Mouse (Mus musculus): ENCODE results near the gene Ccdc33. TPM values are rescaled to one million over a fixed set of nuclear protein-coding genes. Genes with fewer than 3 reads are reported as not detected.
A peak's percentile ranks its signal among the peaks of the same experiment; 100 is the strongest.

The Ccdc33 gene
- polyA plus RNA-seq, 1 experiment from 2014 or later: 0.81 TPM

GRCm38 (mm10) chr9:57998032-57998659 is 120.5 kb downstream of the Ccdc33 start:
- Histone ChIP-seq H3K4me2 (peak overlapping the region; percentile 70), H3K4me1 (replicated peaks) (peaks cover 14% of the 10 kb centered on the region), H3K9ac (peak overlapping the region; percentile 65), H3K27me3 (peaks cover 39% of the 10 kb centered on the region), H3K27ac (no peak overlapping the region), H3K9me3 (no peaks in the 10 kb centered on the region), H3K36me3 (no peaks in the 10 kb centered on the region), H3K4me3 (peak overlapping the region; percentile 38)
- ATAC-seq (ENCODE audit: low FRiP score): peak; percentile 71
- WGBS: under 1% methylated on average over 20 of the region's 20 CpGs

- Histone ChIP-seq H3K9me3 (no peaks in the 10 kb centered on the region), H3K27ac (no peak overlapping the region), H3K9ac (peak overlapping the region; percentile 65), H3K36me3 (no peaks in the 10 kb centered on the region), H3K4me1 (replicated peaks) (peaks cover 18% of the 10 kb centered on the region), H3K27me3 (peaks cover 39% of the 10 kb centered on the region), H3K4me3 (peak overlapping the region; percentile 38), H3K4me2 (peak overlapping the region; percentile 70)
- ATAC-seq (ENCODE audit: low FRiP score): peak; percentile 95; the same call in 1 of the 2 replicates
- WGBS: 21% methylated on average over 13 of the region's 13 CpGs
Measured at GRCm38 (mm10) chr9:57997511-57998031, 121.1 kb downstream of the Ccdc33 start.

GRCm38 (mm10) chr9:57995282-57995681 is 123.3 kb downstream of the Ccdc33 start:
- peaks cover 26% of the 10 kb centered on the region for H3K27me3 ChIP-seq
- no peak overlapping the region for H3K4me3 ChIP-seq
- H3K4me1 ChIP-seq (replicated peaks): peaks cover 18% of the 10 kb centered on the region
- no peak for ATAC-seq (ENCODE audit: low FRiP score)
- no peak overlapping the region for H3K9ac ChIP-seq
- 25% methylated on average over 4 of the region's 4 CpGs for WGBS
- H3K4me2 ChIP-seq: no peak overlapping the region
- no peak overlapping the region for H3K27ac ChIP-seq
- no peaks in the 10 kb centered on the region for H3K9me3 ChIP-seq
- no peaks in the 10 kb centered on the region for H3K36me3 ChIP-seq

GRCm38 (mm10) chr9:57992781-57993591 is 125.6 kb downstream of the Ccdc33 start:
- no peaks in the 10 kb centered on the region for H3K9me3 ChIP-seq
- peaks cover 17% of the 10 kb centered on the region for H3K4me1 ChIP-seq (replicated peaks)
- no peak overlapping the region for H3K27ac ChIP-seq
- H3K4me3 ChIP-seq: no peak overlapping the region
- H3K27me3 ChIP-seq: peaks cover 16% of the 10 kb centered on the region
- WGBS: 51% methylated on average over 8 of the region's 8 CpGs
- no peak overlapping the region for H3K9ac ChIP-seq
- no peak for ATAC-seq (ENCODE audit: low FRiP score)
- no peak overlapping the region for H3K4me2 ChIP-seq
- no peaks in the 10 kb centered on the region for H3K36me3 ChIP-seq

DNA sequence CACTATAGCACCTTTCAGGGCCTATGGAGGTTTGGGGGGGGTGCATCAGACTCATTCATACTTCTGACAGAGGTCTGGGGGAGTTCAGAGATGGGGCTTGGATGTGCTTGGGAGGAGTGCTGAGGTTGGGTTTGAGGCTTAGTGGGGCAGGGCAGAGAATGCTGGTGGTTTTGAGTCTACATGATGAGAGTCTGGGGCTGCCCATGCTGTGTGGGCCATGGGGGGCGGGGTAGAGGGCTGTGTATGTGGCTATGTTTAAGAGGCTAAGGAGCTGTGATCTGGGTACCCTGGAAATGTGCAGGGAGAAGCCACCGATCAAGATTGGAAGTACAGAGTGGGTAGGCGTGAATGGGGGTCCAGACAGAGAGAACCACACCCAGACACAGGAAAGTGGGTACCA is 126.6 kb downstream of the Ccdc33 start:
- Histone ChIP-seq H3K36me3 (no peaks in the 10 kb centered on the region), H3K4me2 (no peak overlapping the region), H3K27ac (no peak overlapping the region), H3K9me3 (no peaks in the 10 kb centered on the region), H3K27me3 (peaks cover 12% of the 10 kb centered on the region), H3K9ac (no peak overlapping the region), H3K4me3 (no peak overlapping the region), H3K4me1 (replicated peaks) (peaks cover 15% of the 10 kb centered on the region)
- 81% methylated on average over 3 of the region's 3 CpGs for WGBS
- no peak for ATAC-seq (ENCODE audit: low FRiP score)

DNA sequence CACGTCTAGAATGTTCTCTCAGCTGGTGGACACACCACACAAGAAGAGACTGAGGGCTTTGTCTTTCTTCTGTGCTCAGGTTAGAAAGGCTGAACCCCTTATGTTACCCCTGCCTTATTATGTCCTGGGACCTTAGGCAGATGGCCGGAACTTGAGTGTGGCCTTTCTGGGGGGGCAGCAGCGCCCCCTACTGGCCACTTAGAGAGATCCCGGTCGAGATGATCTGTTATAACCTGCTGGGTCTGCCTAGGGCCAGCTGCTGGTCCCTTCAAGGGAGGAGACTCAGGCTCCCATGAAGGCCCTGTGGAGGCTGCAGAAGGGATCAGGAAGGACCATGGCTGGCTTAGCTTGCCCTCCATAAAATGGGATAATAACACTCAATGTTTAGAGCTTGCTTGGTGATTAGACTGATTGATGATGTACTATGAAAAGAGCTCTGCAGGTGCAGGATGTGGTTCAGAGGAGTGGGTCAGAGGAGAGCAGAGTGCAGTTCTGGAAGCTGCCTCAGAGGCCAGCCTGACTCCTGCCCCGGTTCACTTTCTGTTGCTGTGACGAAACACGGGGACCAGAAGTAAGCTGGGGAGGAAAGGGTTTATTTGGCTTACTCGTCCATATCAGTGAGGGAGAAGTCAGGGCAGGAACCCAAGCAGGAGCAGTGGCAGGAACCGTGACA is 128.0 kb downstream of the Ccdc33 start:
- Histone ChIP-seq H3K27me3 (0 out of 2 replicates have a peak, but pooled peaks cover 2% of the 10 kb centered on the region), H3K9ac (no peak overlapping the region), H3K9me3 (no peaks in the 10 kb centered on the region), H3K4me1 (replicated peaks) (peaks cover 15% of the 10 kb centered on the region), H3K27ac (no peak overlapping the region), H3K4me2 (no peak overlapping the region), H3K4me3 (no peak overlapping the region), H3K36me3 (no peaks in the 10 kb centered on the region)
- 41% methylated on average over 10 of the region's 10 CpGs for WGBS
- no peak for ATAC-seq (ENCODE audit: low FRiP score)

GRCm38 (mm10) chr9:57989309-57989708 is 129.3 kb downstream of the Ccdc33 start:
- no peak overlapping the region for H3K9ac ChIP-seq
- H3K4me2 ChIP-seq: no peak overlapping the region
- no peak for ATAC-seq (ENCODE audit: low FRiP score)
- 91% methylated on average over 6 of the region's 6 CpGs for WGBS
- no peaks in the 10 kb centered on the region for H3K9me3 ChIP-seq
- no peak overlapping the region for H3K27ac ChIP-seq
- H3K4me1 ChIP-seq (replicated peaks): peaks cover 15% of the 10 kb centered on the region
- H3K36me3 ChIP-seq: no peaks in the 10 kb centered on the region
- no peak overlapping the region for H3K4me3 ChIP-seq
- 0 out of 2 replicates have a peak, but pooled peaks cover 2% of the 10 kb centered on the region for H3K27me3 ChIP-seq

DNA sequence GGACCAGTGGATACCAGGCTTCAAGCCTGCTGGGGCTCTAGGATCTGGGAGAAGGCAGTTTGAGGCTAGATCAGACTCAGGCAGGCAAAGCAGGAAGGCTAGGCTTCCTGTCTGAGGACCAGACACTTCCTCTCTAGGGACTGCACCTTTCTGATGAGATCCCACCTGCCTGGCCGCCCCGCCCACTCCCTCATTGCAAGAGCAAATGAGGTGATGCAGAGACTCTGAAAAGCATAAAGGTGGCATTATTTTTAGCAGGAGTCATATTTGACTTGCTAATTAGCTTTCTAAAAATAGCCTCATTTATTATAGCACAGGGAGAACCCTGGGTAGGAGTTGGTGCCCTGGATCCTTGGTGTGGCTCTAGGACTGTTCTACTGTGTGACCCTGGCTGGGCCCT is 130.5 kb downstream of the Ccdc33 start:
- H3K27ac ChIP-seq: no peak overlapping the region
- WGBS: 91% methylated on average over 2 of the region's 2 CpGs
- no peaks in the 10 kb centered on the region for H3K36me3 ChIP-seq
- H3K9ac ChIP-seq: no peak overlapping the region
- H3K4me1 ChIP-seq (replicated peaks): peaks cover 8% of the 10 kb centered on the region
- no peaks in the 10 kb centered on the region for H3K9me3 ChIP-seq
- H3K4me3 ChIP-seq: no peak overlapping the region
- 0 out of 2 replicates have a peak, but pooled peaks cover 2% of the 10 kb centered on the region for H3K27me3 ChIP-seq
- no peak for ATAC-seq (ENCODE audit: low FRiP score)
- H3K4me2 ChIP-seq: no peak overlapping the region

DNA sequence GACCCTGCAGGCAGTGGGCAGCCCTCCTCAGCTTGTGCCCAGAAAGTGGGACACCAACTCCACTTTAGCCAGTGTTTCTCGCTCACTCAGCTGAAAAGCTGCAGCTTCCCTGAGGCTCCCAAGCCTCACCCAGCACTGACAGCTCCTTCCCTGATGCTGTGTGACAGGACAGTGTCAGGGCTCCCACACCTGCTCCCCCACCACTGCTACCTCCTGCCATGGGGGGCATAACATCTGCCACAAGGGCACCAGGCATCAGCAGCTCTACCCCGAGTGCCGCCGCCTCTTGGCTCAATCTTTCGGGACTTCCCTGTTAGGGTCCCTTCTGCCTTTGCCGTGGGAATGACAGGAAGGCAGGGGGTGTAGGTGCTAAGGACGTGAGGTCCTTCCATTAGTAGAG is 132.3 kb downstream of the Ccdc33 start:
- 87% methylated on average over 7 of the region's 7 CpGs for WGBS
- ATAC-seq (ENCODE audit: low FRiP score): no peak
- H3K4me2 ChIP-seq: no peak overlapping the region
- 0 out of 2 replicates have a peak, but pooled peaks cover 2% of the 10 kb centered on the region for H3K27me3 ChIP-seq
- no peaks in the 10 kb centered on the region for H3K36me3 ChIP-seq
- H3K27ac ChIP-seq: no peak overlapping the region
- no peaks in the 10 kb centered on the region for H3K9me3 ChIP-seq
- H3K9ac ChIP-seq: no peak overlapping the region
- H3K4me1 ChIP-seq (replicated peaks): peaks cover 5% of the 10 kb centered on the region; the same call in 1 of the 2 replicates
- no peak overlapping the region for H3K4me3 ChIP-seq

- Histone ChIP-seq H3K4me3 (no peak overlapping the region), H3K4me1 (replicated peaks) (peaks cover 5% of the 10 kb centered on the region; the same call in 1 of the 2 replicates), H3K27ac (no peak overlapping the region), H3K9me3 (no peaks in the 10 kb centered on the region), H3K4me2 (no peak overlapping the region), H3K36me3 (no peaks in the 10 kb centered on the region), H3K27me3 (0 out of 2 replicates have a peak, but pooled peaks cover 2% of the 10 kb centered on the region), H3K9ac (no peak overlapping the region)
- ATAC-seq (ENCODE audit: low FRiP score): no peak
- 94% methylated on average over 8 of the region's 8 CpGs for WGBS
Measured at GRCm38 (mm10) chr9:57985304-57985703, 133.3 kb downstream of the Ccdc33 start.

DNA sequence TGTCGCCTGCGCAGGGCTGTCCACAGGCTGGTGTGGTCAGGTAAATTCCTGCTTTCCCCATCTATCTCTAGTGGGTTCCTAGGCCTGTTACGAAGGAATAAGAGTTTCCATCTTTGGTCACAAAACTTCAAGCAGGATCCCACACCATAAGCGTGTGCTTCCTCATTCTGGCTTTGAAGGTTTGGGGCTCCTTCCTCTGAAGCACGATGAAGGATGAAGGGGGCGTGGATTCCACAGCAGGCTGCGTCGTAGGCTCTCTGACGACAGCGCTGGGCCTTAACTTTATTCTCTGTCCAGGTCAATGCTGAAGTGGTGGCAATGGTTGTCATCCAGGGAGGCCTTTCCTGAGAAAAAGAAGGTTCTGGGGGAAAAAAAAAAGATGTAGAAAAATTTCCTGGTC is 138.1 kb downstream of the Ccdc33 start:
- Histone ChIP-seq H3K9ac (no peak overlapping the region), H3K4me3 (no peak overlapping the region), H3K27ac (no peak overlapping the region), H3K4me1 (replicated peaks) (no peaks in the 10 kb centered on the region), H3K36me3 (no peaks in the 10 kb centered on the region), H3K9me3 (no peaks in the 10 kb centered on the region), H3K27me3 (no peaks in the 10 kb centered on the region), H3K4me2 (no peak overlapping the region)
- ATAC-seq (ENCODE audit: low FRiP score): no peak
- WGBS: 84% methylated on average over 10 of the region's 10 CpGs

- Histone ChIP-seq H3K27me3 (no peaks in the 10 kb centered on the region), H3K4me1 (replicated peaks) (no peaks in the 10 kb centered on the region), H3K4me2 (no peak overlapping the region), H3K4me3 (no peak overlapping the region), H3K27ac (no peak overlapping the region), H3K9me3 (no peaks in the 10 kb centered on the region), H3K9ac (no peak overlapping the region), H3K36me3 (no peaks in the 10 kb centered on the region)
- WGBS: 79% methylated on average over 3 of the region's 3 CpGs
- ATAC-seq (ENCODE audit: low FRiP score): no peak
Measured at GRCm38 (mm10) chr9:57978858-57979257, 139.8 kb downstream of the Ccdc33 start.
